Mouse (Mus musculus) E14TG2a.4 (cell line): Measurements from ENCODE around the gene Ttc41.

Experiments
- CTCF ChIP-seq: conservative IDR thresholded peaks from 2 replicates; pipeline ENCODE4 v1.5.1; 2014; ENCODE audit warnings: low read length
- NANOG ChIP-seq: IDR thresholded peaks from 2 replicates; pipeline ENCODE4 v1.6.1; 2014; ENCODE audit warnings: borderline replicate concordance, low read length, mixed read lengths
- POU5F1 ChIP-seq: IDR thresholded peaks from 2 replicates; pipeline ENCODE4 v1.6.1; 2014; ENCODE audit warnings: low read length, borderline replicate concordance

DNA sequence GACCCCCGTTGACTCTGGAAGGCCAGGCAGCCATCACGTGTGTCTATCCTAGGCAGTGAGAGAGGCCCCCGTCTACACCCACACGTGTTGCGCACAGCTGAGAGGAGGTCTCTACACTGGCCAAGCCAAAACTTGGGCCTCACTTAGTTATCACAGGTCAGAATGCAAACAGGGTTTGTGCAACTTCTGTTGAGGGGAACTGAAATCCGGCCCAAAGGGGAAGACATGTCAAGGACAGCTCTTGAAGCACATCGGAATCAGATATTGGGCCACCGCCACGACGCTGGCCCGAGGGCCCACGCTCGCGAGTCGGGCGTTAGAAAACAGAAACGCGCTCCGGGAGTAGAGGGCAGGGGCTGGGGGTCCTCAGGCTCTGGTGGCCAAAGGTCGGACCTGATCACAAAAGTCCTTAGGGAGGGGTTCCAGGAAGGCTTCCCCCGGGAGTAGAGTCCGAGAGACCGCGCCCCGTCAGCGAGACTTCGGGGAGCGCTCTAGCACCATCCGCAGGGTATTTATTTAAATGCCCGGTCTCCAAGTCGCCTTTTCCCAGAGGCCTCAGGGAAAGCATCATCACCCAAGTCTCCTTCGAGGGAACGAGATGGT is 921 bp upstream of the Ttc41 start:
- TF ChIP-seq CTCF (no peak), NANOG (no peak), POU5F1 (no peak)
